Mouse (Mus musculus) MEL (cell line): Measurements from ENCODE around the gene Slc22a20. TPM values are rescaled to one million over a fixed set of nuclear protein-coding genes. Genes with fewer than 3 reads are reported as not detected.

Source experiments
- DNase-seq: peaks from one replicate; pipeline ENCODE4 v3.0.0; 2011; ENCODE audit warnings: low read depth, low spot score
- H3K27ac ChIP-seq: 2 replicates; pipeline ENCODE4 v1.5.1; 2012; ENCODE audit warnings: low read depth, mild to moderate bottlenecking, control low read depth, low read length, moderate library complexity; ENCODE audit not compliant: control insufficient read depth
- H3K27me3 ChIP-seq, 2 experiments: fragments of 150-350 bp in 1 of 2; sonication (generic) in 1 of 2; 2 replicates each; pipeline ENCODE4 v1.6.1; 2012; ENCODE audit warnings: low read length in 2 of 2, mild to moderate bottlenecking in 2 of 2, improper control_type of control experiment in 1 of 2, moderate library complexity in 1 of 2; ENCODE audit not compliant: insufficient read depth in 2 of 2, control insufficient read depth in 1 of 2
- H3K36me3 ChIP-seq, 2 experiments: 2 replicates each; pipeline ENCODE4 v1.6.1; 2012 to 2014; ENCODE audit warnings: low read length in 2 of 2, improper control_type of control experiment in 1 of 2, inconsistent platforms in 1 of 2, mild to moderate bottlenecking in 1 of 2; ENCODE audit not compliant: insufficient read depth in 2 of 2, control insufficient read depth in 1 of 2
- H3K4me1 ChIP-seq, 2 experiments: fragments of 150-350 bp in 1 of 2; sonication (generic) in 1 of 2; 2 replicates each; pipeline ENCODE4 v1.6.1; 2012; ENCODE audit warnings: low read length in 2 of 2, improper control_type of control experiment in 1 of 2, mild to moderate bottlenecking in 1 of 2; ENCODE audit not compliant: insufficient read depth in 2 of 2, control insufficient read depth in 1 of 2
- H3K4me3 ChIP-seq, 2 experiments: fragments of 150-350 bp in 1 of 2; sonication (generic) in 1 of 2; 2 replicates each; pipeline ENCODE4 v1.5.1; 2012; ENCODE audit warnings: low read depth in 2 of 2, low read length in 2 of 2, mild to moderate bottlenecking in 2 of 2, moderate library complexity in 2 of 2, control low read depth in 1 of 2, improper control_type of control experiment in 1 of 2; ENCODE audit not compliant: control insufficient read depth in 1 of 2, insufficient read depth in 1 of 2
- H3K79me2 ChIP-seq: 2 replicates; pipeline ENCODE4 v1.6.1; 2012; ENCODE audit warnings: mild to moderate bottlenecking, low read length, moderate library complexity; ENCODE audit not compliant: control insufficient read depth, poor library complexity, insufficient read depth
- H3K9ac ChIP-seq: 2 replicates; pipeline ENCODE4 v1.6.1; 2012; ENCODE audit warnings: low read depth, mild to moderate bottlenecking, control low read depth, low read length, moderate library complexity; ENCODE audit not compliant: control insufficient read depth, poor library complexity, severe bottlenecking
- H3K9me3 ChIP-seq: fragments of 150-350 bp; sonication (generic); replicated peaks from 2 replicates; pipeline ENCODE4 v1.6.1; 2012; ENCODE audit warnings: mild to moderate bottlenecking, low read length, improper control_type of control experiment, moderate library complexity; ENCODE audit not compliant: insufficient read depth
- BHLHE40 ChIP-seq: IDR thresholded peaks from 2 replicates; pipeline ENCODE4 v1.6.1; 2012; ENCODE audit warnings: low read depth, mild to moderate bottlenecking, inconsistent platforms, low read length, improper control_type of control experiment, borderline replicate concordance
- CHD1 ChIP-seq: IDR thresholded peaks from 2 replicates; pipeline ENCODE4 v1.6.1; 2012; ENCODE audit warnings: low read depth, mild to moderate bottlenecking, inconsistent platforms, low read length, improper control_type of control experiment
- CTCF ChIP-seq, 3 experiments: IDR thresholded peaks in 2 of 3; conservative IDR thresholded peaks in 1 of 3; 2 replicates each; pipeline ENCODE4 v1.5.1; 2011 to 2012; ENCODE audit warnings: low read length in 3 of 3, low read depth in 2 of 3, mild to moderate bottlenecking in 2 of 3, improper control_type of control experiment in 1 of 3, inconsistent platforms in 1 of 3, mixed read lengths in 1 of 3, moderate library complexity in 1 of 3; ENCODE audit not compliant: control insufficient read depth in 1 of 3, insufficient read depth in 1 of 3, poor library complexity in 1 of 3, severe bottlenecking in 1 of 3
- EP300 ChIP-seq, 2 experiments: IDR thresholded peaks; 2 replicates each; pipeline ENCODE4 v1.6.1; 2011; ENCODE audit warnings: improper control_type of control experiment in 2 of 2, low read length in 2 of 2, low read depth in 1 of 2, mild to moderate bottlenecking in 1 of 2
- ETS1 ChIP-seq: IDR thresholded peaks from 2 replicates; pipeline ENCODE4 v1.6.1; 2012; ENCODE audit warnings: low read depth, mild to moderate bottlenecking, inconsistent platforms, low read length, improper control_type of control experiment, moderate library complexity
- GABPA ChIP-seq: IDR thresholded peaks from 2 replicates; pipeline ENCODE4 v1.6.1; 2012; ENCODE audit warnings: low read depth, mild to moderate bottlenecking, inconsistent platforms, low read length, improper control_type of control experiment, moderate library complexity
- HCFC1 ChIP-seq: IDR thresholded peaks from 2 replicates; pipeline ENCODE4 v1.6.1; 2012; ENCODE audit warnings: low read depth, mild to moderate bottlenecking, inconsistent platforms, low read length, improper control_type of control experiment, moderate library complexity
- MAX ChIP-seq: IDR thresholded peaks from 2 replicates; pipeline ENCODE4 v1.6.1; 2011; ENCODE audit warnings: low read length, improper control_type of control experiment
- MAZ ChIP-seq: IDR thresholded peaks from 2 replicates; pipeline ENCODE4 v1.6.1; 2012; ENCODE audit warnings: low read depth, mild to moderate bottlenecking, inconsistent platforms, low read length, improper control_type of control experiment
- NELFE ChIP-seq: IDR thresholded peaks from 2 replicates; pipeline ENCODE4 v1.6.1; 2011; ENCODE audit warnings: low read depth, low read length, improper control_type of control experiment
- NRF1 ChIP-seq: IDR thresholded peaks from 2 replicates; pipeline ENCODE4 v1.6.1; 2014; ENCODE audit warnings: low read depth, mild to moderate bottlenecking, inconsistent platforms, low read length, improper control_type of control experiment, moderate library complexity; ENCODE audit not compliant: poor library complexity, insufficient read depth, severe bottlenecking
- RAD21 ChIP-seq: IDR thresholded peaks from 2 replicates; pipeline ENCODE4 v1.6.1; 2011; ENCODE audit warnings: mild to moderate bottlenecking, low read depth, low read length, improper control_type of control experiment
- TAL1 ChIP-seq: IDR thresholded peaks from 2 replicates; pipeline ENCODE4 v1.6.1; 2012; ENCODE audit warnings: mild to moderate bottlenecking, inconsistent platforms, low read length, moderate library complexity, mixed read lengths
- UBTF ChIP-seq: IDR thresholded peaks from 2 replicates; pipeline ENCODE4 v1.6.1; 2012; ENCODE audit warnings: low read depth, mild to moderate bottlenecking, inconsistent platforms, low read length, improper control_type of control experiment, moderate library complexity, borderline replicate concordance; ENCODE audit not compliant: insufficient read depth
- ZC3H11A ChIP-seq: IDR thresholded peaks from 2 replicates; pipeline ENCODE4 v1.6.1; 2012; ENCODE audit warnings: low read depth, mild to moderate bottlenecking, inconsistent platforms, low read length, improper control_type of control experiment
- ZMIZ1 ChIP-seq: IDR thresholded peaks from 2 replicates; pipeline ENCODE4 v1.6.1; 2012; ENCODE audit warnings: low read depth, mild to moderate bottlenecking, inconsistent platforms, low read length, improper control_type of control experiment, moderate library complexity
- polyA plus RNA-seq, 2 experiments: library from polyadenylated mRNA; stranded (reverse) in 1 of 2; unstranded in 1 of 2; fragments of >175 nt in 1 of 2; fragments of >200 nt in 1 of 2; gene quantifications; 2 replicates each; pipeline versions ENCODE4 v1.2.1 to v1.2.4; 2012; ENCODE audit warnings: low replicate concordance in 2 of 2, low read depth in 1 of 2; ENCODE audit not compliant: insufficient read length in 2 of 2, insufficient read depth in 1 of 2, missing spikeins in 1 of 2
- total RNA-seq: library from RNA; depleted of rRNA; stranded (reverse); fragments of 300-350 nt; gene quantifications from 2 replicates; pipeline ENCODE4 v1.2.3, GENCODE M21; 2012

Slc22a20 gene
- total and polyA plus RNA-seq, 3 experiments, result not detected

DNA sequence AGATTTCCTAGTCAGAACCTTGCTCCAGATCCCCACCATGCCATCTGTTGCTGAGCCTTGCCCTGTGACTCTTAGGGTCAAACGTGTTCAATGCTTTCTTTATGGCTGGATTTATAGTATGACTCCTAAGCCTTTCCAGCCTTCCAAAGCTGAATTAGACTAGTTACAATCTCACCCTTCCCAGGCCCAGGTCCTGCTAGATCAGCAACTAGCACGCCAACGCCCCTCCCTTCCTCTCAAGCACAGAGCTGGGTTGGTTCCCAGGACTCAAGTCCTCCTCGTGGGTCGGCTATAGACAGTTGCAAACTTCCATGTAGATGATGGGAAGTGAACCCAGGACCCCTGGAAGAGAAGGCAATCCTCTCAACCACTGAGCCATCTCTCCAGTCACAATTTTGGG lies 50.3 kb downstream of the Slc22a20 start:
- no peaks in the 10 kb centered on the region for H3K4me1 ChIP-seq
- H3K27me3 ChIP-seq, result no peaks in the 10 kb centered on the region
- no peaks in the 10 kb centered on the region for H3K79me2 ChIP-seq
- H3K9me3 ChIP-seq, result no peaks in the 10 kb centered on the region
- no peak overlapping the region for H3K9ac ChIP-seq
- no peaks in the 10 kb centered on the region for H3K36me3 ChIP-seq
- TF ChIP-seq UBTF, result no peak
- TF ChIP-seq NELFE, result no peak
- no peak for TF ChIP-seq CTCF (IDR thresholded peaks at IDR 0.05 in 2 of 3, conservative IDR thresholded peaks at IDR 0.05 in 1 of 3; ENCODE audit: control insufficient read depth in 1 of 3, insufficient read depth in 1 of 3, low read depth in 2 of 3, low read length in 3 of 3, poor library complexity in 1 of 3, severe bottlenecking in 1 of 3)
- TF ChIP-seq CHD1, result no peak
- TF ChIP-seq HCFC1, result no peak
- TF ChIP-seq ETS1, result no peak
- TF ChIP-seq GABPA, result no peak
- TF ChIP-seq NRF1, result no peak
- H3K4me3 ChIP-seq, result no peak overlapping the region
- DNase-seq, result no peak
- H3K27ac ChIP-seq, result no peak overlapping the region

DNA sequence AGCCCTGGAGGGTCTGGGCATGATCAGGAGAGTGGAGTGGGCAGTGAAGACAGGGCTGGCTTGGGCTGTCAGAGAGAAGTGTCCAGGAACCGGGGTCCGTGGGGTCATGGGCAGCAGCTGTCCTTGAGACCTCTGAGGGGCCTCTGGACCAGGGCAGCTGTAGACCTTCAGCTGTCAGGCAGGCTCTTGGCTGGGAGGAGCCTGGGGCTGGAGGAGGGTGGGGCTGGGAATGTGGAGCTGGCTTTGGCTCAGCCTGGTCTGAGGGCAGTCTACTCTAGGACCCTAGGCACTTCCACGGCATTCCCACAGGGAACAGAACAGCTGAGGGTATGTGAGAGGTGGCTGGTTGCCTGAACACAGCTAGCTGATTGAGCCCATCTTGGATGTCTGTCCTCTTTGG lies 50.7 kb downstream of the Slc22a20 start:
- Histone ChIP-seq H3K27me3 (no peaks in the 10 kb centered on the region), H3K4me3 (no peak overlapping the region)
- TF ChIP-seq ZC3H11A (no peak), MAX (no peak), TAL1 (no peak), ETS1 (no peak), ZMIZ1 (no peak), HCFC1 (no peak), MAZ (no peak), EP300 (IDR thresholded peaks at IDR 0.05; ENCODE audit: low read depth in 1 of 2, low read length in 2 of 2) (no peak), RAD21 (no peak), BHLHE40 (no peak)
- TF ChIP-seq, all 39 proteins: peak for 0

More for the DNA sequence above, 50.7 kb downstream of the Slc22a20 start:
- Histone ChIP-seq H3K79me2 (no peaks in the 10 kb centered on the region), H3K4me1 (no peaks in the 10 kb centered on the region), H3K27ac (no peak overlapping the region), H3K36me3 (no peaks in the 10 kb centered on the region), H3K9me3 (no peaks in the 10 kb centered on the region), H3K9ac (no peak overlapping the region)
- no peak for DNase-seq
